Mouse (Mus musculus): ENCODE data around the gene Arl14ep. TPM values are rescaled to one million over a fixed set of nuclear protein-coding genes. Genes with fewer than 3 reads are reported as not detected.
"Not testable (repeated sequence)": the region's sequence is repeated elsewhere in the genome, so short reads cannot be mapped to it uniquely, and the experiment has no call there.

Arl14ep gene
- 10 to 100 TPM; 32.3 to 33.0 TPM for total RNA-seq (2021)

DNA sequence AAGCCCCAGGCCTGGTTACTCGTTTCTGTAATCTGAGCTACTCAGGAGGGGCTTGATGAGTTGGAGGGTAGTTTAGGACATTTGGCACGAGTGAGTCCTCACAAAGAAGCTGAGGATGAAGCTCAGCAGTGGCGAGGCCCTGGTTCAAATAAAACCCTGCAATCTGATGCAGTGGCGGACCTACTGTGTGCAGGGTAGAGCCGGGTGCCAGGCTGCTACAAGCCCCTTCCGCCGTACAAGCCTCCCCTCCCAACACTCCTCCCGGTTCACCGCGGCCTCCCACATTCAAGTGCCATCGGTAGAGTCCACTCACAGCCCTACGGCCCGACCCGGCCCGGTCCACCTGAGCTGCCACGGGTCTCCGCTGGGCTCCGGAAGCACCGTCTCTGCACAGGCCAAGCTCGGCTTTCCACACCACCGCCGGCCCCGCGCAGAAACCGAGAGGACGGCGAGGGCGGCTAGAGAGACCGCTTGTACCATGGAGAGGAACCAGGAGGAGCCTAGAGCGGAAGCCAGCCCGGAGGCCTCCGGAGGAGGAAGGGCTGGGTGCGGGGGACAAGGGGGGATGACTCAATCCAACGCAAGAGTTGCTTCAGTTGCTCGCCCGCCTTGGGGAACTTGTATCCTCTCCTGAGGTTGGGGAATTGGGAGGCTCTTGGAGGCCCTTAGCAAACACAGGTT, at the start of gene Arl14ep:
TSS of gene Arl14ep (minus strand) at position 466 of the 681 bp plus-strand sequence.
- DNase-seq, result peak; percentile 85
- intact Hi-C loops (cut with DNase I), result no loop called here

DNA sequence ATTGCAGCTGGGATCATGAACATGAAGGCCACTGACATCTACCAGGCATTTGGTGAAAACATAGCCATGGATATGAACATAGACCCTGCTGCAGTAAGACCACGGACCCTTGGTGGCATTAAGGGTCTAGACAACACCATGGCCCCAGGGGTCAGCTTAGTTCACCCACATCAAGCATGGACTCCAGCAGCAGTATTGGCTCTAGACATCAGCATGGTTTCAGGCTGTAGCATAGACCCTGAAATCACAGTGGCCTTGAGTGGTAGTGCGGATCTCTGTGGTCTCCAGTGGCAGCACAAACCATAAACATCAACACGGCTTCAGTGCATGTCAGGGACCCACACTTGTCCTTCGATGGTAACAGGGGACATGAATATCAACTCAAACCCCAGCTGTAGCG, 48.5 kb upstream of the Arl14ep start:
- DNase-seq, result no peak
- intact Hi-C loops (cut with DNase I), result no loop called here

DNA sequence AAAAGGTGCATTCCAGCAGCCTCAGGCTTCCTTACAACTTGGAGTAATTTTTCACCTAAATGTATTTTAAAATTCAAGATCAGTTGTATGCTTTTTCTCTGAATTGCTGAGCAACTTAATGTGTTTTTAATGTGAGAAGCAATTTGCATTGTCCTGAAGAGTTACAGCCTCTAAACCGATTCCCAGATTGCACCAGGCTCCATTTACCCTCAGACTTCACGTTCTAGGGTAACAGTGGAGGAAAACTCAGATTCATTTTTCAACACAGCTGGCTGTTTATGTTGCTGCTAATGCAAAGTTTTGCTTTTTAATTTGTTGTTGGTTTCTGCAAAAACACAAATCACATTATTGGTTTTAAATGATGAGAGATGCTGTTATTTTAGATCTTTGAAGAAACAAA, 45.1 kb upstream of the Arl14ep start:
- no peak for DNase-seq
- intact Hi-C loops (cut with DNase I), result no loop called here

DNA sequence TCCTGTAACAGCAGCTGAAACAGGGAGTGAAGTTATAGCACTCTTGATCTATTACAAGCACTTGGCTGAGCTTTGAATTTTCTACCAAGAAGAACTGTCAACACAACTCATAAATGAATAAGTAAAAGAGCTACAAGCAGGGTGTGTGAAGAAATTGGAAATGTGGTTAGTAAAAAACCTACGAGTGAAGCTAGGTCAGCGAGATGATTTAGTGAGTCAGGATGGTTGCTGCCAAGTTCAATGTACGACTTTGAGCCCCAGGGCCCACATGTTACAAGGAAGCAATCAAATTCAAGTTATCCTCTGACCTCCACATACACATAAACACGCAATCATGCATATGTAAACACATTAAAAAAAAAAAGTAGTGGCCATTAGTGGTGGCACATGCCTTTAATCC, 38.9 kb upstream of the Arl14ep start:
- intact Hi-C loops (cut with DNase I), result no loop called here
- no peak for DNase-seq

DNA sequence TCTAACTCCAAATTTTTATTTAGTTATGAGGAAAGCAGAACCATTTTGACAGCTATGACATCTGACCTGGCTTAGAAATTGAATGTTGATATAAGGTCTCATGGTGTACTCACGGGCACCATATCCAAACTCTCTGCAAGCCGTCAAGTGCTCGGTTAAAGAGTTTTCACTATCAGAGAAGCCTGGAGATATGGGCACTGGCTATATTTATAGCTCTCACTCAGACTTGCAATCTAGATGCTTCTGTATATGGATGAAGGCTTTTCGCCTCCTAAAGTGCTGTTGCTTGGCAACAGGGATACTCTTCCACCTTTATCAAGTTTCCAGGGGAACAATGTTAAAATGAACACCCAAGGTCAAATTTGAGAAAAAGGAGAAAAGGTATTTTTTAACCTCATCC, 38.1 kb upstream of the Arl14ep start:
- intact Hi-C loops (cut with DNase I), result no loop called here
- no peak for DNase-seq

DNA sequence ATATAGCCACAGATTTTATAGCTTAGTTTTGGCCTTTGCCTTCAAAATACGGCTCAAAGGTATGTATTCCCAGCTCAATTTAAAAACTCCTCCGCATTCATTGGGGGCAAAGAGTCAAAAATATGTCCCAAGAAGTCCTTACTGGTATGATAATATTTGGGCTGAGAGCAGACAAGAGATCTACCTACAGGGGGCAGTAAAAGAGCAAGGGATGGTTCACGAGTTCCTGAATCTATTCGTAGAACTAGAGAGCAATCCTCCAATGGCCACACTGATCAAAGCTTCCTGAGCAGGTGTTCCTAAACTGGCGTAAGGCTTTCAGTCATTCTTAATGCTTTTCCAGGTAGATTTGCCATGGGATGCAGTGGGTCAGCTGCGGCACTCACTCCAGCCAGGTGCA, 35.9 kb upstream of the Arl14ep start:
- intact Hi-C loops (cut with DNase I), result no loop called here
- DNase-seq, result no peak

DNA sequence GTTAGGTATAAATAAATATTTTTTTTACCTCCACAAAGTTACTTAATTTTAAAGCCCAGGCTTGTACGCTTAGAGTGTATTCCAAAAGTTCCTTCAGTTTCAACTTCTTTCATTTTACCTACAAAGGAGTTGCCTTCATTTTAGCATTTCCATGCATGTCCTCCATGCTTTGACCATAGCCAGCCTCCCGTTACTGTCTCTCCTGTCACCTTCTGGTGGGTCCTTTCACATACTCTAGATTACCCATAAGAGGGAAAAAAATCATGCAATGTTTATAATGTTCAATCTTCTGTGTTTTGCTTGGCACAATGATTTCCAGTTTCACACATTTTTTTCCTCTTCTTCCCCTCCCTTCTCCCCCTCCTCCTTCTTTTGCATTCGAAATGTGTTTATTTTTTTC, 32.2 kb upstream of the Arl14ep start:
- DNase-seq, result no peak
- intact Hi-C loops (cut with DNase I), result no loop called here

DNA sequence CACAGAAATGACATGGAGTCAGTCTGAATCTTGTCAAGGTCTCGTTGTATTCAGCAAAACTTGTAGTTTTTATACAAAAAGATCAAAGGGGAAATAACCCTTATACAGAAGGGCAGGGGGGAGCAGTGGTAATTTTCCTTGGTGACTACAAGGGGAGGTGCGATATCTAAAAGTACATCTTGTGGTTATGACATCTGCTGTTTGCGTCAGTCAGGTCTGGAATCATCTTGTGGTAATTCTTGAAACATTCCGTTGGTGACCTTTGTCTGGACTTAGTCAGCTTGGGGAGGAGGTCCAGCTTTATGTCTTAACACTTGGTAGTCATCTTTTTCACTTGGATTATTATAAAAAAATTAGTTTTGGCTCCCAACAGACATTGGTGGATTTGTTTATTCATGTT, 31.7 kb upstream of the Arl14ep start:
- DNase-seq; intact Hi-C loops (cut with DNase I): not testable (repeated sequence)

DNA sequence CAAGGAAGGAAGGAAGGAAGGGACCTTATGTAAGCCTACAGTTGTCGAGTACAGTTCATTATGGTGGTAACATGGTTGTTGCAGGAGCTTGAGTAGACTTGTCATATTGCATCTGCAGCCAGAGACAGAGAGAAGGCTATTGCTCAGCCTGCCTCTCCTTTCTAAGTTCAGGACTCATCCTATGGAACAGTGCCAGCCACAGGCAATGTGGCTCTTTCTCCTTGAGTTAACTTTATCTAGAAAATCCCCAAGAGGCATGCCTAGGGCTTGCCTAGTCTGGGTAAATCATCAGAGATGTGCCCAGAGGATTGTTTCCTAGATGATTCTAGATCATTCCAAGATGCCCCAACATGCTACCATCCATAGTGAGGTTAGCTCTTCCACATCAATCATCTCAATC, 17.0 kb upstream of the Arl14ep start:
- intact Hi-C loops (cut with DNase I), result no loop called here
- DNase-seq, result no peak

DNA sequence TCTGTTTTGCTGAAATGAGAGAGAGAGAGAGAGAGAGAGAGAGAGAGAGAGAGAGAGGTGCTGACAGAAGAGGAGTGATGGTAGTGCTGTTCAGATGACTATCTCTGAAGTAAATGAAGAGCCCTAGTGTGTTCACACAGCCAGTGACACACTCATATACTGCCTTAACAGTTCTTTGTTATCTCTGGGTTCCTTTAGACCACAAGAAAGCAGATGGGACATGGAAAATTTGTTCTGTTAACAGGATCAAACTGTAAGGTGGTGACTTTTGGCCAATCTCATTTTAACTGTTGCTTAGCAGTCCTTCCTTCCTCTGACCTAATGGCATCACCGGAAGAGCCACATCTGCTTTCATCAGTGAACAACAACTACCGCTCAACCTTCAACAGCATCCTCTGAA, 10.7 kb upstream of the Arl14ep start:
- intact Hi-C loops (cut with DNase I), result loop anchor here (5.0 kb wide), 1 partner anchor 882 kb away; no protein-coding TSS in a partner anchor
- no peak for DNase-seq

DNA sequence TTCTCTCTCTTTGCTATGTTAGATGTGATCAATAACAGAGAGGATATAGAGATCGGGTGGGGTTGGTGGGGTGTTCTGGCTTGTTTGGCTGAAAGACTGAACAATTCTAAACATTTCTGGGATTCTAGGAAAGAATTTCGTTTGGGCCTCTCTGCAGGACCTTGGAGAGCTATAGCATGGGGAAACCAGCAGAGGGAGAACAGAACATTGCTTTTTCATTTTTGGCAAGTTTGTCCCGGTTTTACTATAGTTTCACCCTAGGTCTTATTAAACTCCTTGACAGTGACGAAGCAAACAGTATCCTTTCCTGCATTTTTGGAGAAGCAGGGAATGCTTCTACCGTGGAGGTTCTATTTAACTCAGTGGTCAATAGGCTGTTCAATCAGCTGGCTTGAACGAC, 8.3 kb upstream of the Arl14ep start:
- no peak for DNase-seq
- intact Hi-C loops (cut with DNase I), result loop anchor here (5.0 kb wide), 1 partner anchor 885 kb away; no protein-coding TSS in a partner anchor

DNA sequence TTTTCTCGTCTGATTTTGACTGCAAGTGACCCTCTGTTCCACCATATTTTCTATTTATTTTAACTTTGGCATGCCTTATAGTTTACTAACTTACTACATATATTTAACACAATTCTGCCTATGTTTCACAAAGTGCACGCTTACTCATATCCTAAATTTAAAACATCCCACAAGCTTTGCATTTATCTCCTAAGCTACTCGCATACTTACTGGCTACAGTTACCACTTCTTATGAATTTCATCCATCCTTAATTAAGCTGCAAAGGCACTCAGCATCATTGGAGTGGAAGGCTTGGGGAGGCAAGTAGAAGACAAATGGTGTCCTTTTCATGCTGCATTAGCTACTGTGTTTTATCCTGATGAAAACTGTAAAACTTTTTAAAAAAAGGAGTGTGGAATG, 2.2 kb upstream of the Arl14ep start:
- intact Hi-C loops (cut with DNase I), result no loop called here
- no peak for DNase-seq

DNA sequence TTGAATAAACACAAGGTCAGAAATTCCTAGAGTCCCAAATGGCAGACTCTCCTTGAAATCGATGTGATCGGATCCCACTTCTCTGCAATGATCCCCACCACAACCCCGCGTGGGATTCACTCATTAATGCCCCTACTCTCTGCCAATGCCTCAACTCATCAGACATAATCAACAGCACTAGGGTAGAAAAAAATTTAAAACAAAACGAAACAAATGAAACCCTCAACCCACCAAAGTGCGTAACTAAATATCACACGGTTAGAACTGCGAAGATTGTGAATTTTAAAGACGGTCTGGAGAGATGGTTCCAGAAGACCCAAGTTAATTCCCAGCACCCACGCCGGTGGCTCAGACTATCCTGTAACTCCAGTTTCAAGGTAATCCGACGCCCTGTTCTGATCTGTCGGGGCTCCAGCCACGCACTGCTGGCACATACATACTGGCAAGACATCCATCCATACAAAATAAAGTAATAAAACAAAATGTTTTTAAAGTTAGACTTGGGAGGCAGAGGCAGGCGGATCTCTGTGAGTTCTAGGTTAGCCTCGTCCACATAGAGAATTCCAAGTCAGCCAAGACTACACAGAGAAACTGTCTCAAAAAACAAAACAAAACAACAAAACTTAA, 779 bp downstream of the Arl14ep start:
- DNase-seq, result no peak
- intact Hi-C loops (cut with DNase I), result no loop called here

DNA sequence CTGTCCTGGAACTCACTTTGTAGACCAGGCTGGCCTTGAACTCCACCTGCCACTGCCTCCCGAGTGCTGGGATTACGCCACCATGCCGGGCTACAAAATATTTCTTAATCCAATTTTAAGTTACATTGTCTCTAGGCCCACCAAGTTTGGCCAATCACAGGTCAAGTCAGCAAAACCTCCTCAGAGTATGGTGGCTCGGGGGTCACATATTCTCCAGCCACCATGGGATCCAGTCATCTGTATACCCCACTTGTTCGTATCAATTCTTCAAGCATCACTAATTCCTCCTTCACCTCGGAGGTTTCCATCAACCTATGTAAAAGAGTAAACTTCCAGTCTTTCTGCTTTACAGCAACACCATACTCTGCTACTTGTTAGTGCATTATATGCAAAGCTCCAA, 1.4 kb downstream of the Arl14ep start:
- intact Hi-C loops (cut with DNase I), result no loop called here
- DNase-seq, result no peak

DNA sequence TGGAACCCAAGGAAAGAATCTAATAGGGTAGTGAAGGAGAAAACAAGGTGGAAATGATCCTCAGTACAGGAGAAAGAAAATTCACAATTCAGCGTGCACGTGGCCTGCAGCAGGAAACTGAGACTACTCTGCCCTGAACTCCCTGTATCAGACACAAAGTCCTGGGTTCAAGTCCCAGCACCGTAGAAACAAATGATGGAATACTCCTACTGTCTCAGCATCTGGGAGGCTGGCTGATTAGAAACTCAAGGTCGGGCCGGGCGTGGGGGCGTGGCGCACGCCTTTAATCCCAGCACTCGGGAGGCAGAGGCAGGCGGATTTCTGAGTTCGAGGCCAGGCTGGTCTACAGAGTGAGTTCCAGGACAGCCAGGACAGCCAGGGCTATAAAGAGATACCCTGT, 3.3 kb downstream of the Arl14ep start:
- DNase-seq, result no peak
- intact Hi-C loops (cut with DNase I), result no loop called here

DNA sequence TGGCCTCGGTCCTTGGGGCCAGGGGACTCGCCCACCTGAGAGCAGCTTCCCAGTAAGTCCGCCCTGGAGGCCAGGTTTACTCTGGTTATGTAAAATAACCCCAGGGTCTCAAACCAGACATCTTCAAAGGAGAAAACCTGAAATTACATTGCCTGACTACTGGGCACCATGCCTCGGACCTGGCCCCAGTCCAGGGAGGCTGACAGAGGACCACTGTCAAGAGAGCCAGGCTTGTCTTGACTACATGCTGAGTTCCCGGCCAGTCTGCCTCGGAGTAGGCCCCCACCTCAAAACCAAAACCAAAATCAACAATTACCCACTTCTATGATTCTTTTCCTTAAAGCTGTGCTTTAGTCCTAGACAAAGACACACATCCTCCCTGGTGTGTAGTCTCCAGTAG, 5.9 kb downstream of the Arl14ep start:
- intact Hi-C loops (cut with DNase I), result no loop called here
- DNase-seq, result peak; percentile 69

DNA sequence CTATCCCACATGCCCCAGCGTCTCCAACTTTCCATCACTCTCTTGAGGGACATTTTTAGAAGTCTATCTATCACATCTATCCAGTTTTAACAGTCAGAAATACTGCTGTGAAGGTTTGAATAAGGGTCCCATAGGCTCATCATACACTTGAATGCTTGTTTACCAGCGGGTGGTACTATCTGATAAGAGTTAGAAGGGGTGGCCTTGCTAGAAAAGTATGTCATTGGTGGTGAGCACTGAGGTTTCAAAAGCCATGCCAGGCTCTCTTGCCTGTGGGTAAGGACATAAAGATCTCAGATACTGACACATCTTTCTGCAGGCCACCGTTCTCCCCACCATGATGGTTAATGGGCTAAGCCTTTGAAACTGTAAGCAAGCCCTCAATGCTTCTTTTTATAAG, 10.7 kb downstream of the Arl14ep start:
- no peak for DNase-seq
- intact Hi-C loops (cut with DNase I), result no loop called here

DNA sequence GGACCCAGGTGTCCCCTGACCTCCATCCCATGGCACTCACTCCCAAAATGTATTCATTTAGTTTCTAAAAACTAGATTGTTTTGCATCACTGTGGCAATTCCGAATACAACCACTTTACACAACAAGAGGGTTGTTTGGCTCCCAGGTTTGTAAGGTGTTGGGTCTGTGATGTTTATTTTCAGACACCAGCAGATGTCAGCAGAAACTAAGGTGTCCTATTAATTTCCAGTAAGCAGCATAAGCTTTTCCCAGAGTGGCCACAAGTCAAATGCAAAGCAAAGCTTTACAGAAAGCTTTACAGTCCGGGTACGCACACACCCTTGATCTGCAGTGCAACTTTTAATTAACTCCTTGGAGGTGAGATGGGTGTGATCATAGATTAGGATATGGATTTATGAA, 12.6 kb downstream of the Arl14ep start:
- no peak for DNase-seq
- intact Hi-C loops (cut with DNase I), result no loop called here

DNA sequence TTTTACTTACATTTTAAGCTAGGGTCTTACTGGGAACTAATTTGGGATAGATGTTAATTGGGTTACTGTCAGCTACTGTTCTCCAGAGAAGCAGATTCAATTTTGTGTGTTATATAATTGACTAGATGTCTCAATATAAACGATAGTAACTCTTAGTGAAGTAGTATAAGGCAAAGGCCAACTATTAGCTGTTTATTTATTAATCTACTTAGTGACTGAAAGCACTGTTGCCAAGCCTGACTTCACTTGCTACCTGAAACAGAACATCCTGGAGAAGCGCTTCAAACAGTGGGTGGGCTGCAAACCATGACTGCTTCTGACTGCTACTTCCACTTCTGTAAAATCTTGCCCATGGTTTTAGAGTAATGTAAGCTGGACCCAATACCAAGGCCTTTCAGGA, 13.2 kb downstream of the Arl14ep start:
- intact Hi-C loops (cut with DNase I), result no loop called here
- DNase-seq, result no peak

DNA sequence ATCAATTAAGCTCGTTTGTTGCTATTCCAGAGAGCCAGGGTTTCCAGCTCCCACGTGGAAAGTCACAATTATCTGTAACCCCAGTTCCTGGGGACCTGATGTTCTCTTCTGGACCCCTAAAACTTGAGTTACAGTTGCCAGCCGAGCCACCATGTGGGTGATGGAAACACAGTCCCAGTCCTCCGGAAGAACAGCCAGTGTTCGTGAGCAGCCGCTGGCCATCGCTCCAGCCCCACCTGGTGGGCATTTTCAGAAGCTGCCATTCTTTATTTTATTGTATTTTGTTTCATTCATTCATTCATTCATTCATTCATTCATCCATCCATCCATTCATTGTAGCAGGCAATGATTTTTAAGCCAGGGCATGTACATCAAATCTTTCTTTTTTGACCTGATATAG, 14.0 kb downstream of the Arl14ep start:
- DNase-seq, result peak; percentile 31
- intact Hi-C loops (cut with DNase I), result no loop called here

DNA sequence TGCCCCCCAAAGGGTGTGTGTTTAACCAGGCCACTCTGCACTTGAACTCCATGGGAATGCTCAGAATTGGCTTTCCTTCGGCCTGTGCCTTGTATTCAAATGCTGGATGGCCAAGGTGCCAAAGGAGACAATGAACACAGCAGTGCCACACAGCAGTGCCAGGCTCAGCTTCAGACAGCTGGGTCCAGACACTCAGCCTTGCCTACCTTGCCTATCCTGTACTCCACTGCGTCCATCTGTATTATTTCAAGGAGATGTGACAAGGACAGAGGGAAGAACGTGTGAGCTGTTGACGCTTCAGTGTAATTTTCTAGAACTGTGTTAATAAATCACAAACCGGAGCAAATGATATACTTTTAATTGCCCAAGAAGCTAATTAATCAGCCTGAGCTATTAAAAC, 14.8 kb downstream of the Arl14ep start:
- DNase-seq, result no peak
- intact Hi-C loops (cut with DNase I), result loop anchor here (10.0 kb wide), 1 partner anchor 265 kb away; the partner anchor contains the start of gene Mpped2

DNA sequence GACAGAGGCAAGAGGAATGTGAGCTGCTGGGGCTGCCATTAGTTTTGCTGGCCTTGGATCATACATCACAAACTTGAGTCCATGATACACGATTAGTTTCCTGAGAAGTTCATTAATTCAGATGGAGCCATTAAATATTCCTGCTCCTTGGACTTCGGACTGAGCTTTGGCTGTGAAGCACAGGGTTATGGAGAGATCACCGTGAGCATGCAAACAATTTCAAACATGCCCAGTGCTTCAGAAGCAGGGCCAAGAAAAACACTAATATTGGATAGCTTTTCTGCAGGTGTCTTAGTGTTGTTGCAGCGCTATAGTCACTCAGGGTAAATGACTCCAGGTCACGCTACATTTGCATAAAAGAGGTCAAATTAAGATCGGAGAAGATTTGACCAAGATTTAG, 15.3 kb downstream of the Arl14ep start:
- no peak for DNase-seq
- intact Hi-C loops (cut with DNase I), result loop anchor here (10.0 kb wide), 1 partner anchor 264 kb away; the partner anchor contains the start of gene Mpped2

Measured in left cerebral cortex, postnatal 4 days (tissue).